Mouse (Mus musculus): ENCODE data around the gene Pole4. TPM values are rescaled to one million over a fixed set of nuclear protein-coding genes. Genes with fewer than 3 reads are reported as not detected.
A peak's percentile ranks its signal among the peaks of the same experiment; 100 is the strongest.

Gene Pole4
- 146 and 155 TPM in 2 replicates for polyA plus RNA-seq (2015; fragmentation: Nextera tagmentation; extraction: Ambion mirVana)

DNA sequence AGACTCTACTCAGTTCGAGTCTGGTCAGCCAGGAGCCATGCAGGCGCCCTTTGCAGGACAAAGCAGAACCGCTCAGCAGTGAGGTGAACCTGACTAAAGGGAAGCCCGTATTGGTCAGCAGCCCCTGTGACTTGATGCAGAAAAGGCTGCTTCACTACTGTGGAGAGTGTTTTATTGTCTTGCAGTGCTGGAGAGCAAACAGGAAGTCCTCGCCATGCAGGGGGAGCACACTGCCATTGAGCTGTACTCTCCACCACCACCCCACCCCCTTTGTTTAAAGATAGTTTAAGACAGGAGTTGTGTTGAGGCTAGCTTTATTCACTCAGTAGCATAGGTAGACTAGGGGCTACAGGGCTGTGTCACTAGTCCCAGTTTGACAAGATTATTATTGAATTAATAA is at the start of gene Pole4:
TSS of gene Pole4 (minus strand) at position 145 of the 400 bp plus-strand sequence.
- DNase-seq (ENCODE audit: low spot score) = no peak

DNA sequence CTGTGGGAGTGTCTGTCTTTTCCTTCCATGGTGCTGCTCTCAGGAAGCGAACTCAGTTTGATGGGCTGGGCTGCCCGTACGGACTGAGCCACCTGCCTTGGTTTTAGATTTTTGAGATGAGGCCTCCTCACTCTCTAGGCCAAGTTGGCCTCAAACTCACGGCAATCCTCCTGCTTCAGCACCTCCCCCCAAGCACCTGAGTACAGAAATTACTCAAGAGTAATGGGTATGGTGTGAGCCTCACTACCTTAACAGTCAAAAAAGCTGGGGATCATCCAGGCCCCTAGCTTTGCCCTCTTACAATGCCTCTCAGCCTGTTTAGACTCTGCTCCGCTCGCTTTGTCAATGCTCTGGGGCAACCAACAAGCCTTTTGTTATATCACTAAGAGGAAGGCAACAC is 49.6 kb upstream of the Pole4 start:
- DNase-seq (ENCODE audit: low spot score) = no peak

DNA sequence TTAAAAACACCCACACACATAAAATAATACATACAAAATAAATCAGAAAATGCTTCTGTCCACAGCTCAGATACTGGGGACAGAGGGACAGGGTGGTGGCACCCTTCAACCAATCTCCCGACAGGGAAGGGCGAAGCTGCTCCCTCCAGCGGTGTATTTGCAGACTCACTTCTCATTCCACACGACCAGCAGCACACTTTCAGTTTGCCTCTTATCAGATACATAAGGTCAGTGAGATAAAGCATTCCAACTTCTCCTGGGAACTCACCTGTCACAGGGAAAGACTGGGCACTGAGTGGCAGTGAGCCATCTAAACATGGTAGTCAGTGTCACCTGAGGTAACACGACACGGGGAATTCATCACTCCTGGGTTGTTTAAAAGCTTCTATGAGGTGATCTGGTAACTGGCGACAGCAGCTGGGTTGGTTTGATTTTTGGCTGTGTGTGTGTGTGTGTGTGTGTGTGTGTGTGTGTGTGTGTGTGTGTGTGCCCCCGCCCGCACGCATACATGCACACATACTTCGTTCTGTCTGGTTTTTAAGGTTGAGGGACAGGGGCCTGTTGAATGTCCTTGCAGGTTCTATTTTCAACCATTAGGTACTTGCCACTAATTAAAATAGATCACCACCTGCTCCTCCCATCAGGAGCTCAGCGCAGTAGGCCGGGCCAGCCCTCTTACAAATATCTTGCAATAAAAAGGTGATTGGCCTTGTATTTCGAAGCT is 48.6 kb upstream of the Pole4 start:
- peak; percentile 17 for DNase-seq (ENCODE audit: low spot score)

- no peak for DNase-seq (ENCODE audit: low spot score)
Observed at GRCm38 (mm10) chr6:82753061-82753460, 47.9 kb upstream of the Pole4 start.

- DNase-seq (ENCODE audit: low spot score) = no peak
Observed at GRCm38 (mm10) chr6:82751791-82752190, 46.6 kb upstream of the Pole4 start.

- DNase-seq (ENCODE audit: low spot score) = no peak
Observed at GRCm38 (mm10) chr6:82751031-82751430, 45.9 kb upstream of the Pole4 start.

DNA sequence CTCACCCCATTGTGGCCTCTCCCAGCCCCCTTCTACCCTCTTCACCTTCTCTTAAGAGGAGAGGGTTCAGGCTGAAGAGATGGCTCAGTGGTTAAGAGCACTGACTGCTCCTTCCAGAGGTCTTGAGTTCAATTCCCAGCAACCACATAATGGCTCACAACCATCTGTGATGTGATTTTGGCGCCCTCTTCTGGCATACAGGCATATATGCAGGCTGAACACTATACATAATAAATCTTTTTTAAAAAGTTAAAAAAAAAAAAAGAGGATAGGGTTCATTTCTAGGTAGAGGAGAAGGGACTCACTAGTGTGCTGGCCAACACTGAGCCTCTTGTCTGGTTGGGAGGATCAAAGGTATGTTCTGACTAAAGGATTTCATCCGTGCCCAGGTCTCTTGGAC is 44.9 kb upstream of the Pole4 start:
- DNase-seq (ENCODE audit: low spot score) = no peak

- no peak for DNase-seq (ENCODE audit: low spot score)
Observed at GRCm38 (mm10) chr6:82748106-82748672, 43.0 kb upstream of the Pole4 start.

GRCm38 (mm10) chr6:82747085-82747484 is 41.9 kb upstream of the Pole4 start:
- no peak for DNase-seq (ENCODE audit: low spot score)

DNA sequence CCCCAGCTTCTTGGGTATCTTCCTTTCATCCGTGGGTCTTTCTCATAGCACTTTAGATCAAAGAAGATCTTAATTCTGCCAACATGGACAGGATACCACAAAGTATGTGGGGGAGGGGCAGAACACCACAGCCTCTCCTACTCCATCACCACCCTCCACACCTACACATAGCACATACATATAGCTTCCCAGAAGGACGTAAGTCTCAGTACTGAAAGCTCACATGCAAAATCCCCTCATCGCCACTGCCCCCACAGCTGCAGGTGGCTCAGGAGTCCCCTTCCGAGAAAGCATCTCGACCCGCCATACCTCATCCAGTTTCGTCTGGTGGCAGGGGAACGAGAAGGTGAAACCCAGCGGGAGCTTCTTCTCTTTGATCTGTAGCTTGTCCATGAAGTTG is 39.4 kb upstream of the Pole4 start:
- no peak for DNase-seq (ENCODE audit: low spot score)

DNA sequence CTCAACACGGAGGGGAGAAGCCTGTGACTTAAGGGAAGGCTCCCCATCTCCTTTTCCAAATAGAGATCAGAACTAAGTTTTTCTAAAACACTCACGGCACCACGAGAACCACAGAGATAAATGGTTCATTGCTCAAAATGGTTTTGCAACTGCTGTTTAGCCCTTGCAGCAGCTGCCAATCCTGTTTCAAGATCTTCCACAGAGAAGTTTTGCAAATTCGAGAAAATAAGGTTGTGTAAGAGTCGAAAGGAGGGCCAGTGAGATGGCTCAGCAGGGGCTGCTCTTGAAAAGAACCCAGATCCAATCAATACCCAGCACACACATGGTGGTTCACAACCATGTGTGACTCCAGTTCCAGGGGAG is 36.3 kb upstream of the Pole4 start:
- no peak for DNase-seq (ENCODE audit: low spot score)

- DNase-seq (ENCODE audit: low spot score) = no peak
Observed at GRCm38 (mm10) chr6:82740868-82741517, 35.8 kb upstream of the Pole4 start.

GRCm38 (mm10) chr6:82740269-82740668 is 35.1 kb upstream of the Pole4 start:
- DNase-seq (ENCODE audit: low spot score) = peak; percentile 89

DNA sequence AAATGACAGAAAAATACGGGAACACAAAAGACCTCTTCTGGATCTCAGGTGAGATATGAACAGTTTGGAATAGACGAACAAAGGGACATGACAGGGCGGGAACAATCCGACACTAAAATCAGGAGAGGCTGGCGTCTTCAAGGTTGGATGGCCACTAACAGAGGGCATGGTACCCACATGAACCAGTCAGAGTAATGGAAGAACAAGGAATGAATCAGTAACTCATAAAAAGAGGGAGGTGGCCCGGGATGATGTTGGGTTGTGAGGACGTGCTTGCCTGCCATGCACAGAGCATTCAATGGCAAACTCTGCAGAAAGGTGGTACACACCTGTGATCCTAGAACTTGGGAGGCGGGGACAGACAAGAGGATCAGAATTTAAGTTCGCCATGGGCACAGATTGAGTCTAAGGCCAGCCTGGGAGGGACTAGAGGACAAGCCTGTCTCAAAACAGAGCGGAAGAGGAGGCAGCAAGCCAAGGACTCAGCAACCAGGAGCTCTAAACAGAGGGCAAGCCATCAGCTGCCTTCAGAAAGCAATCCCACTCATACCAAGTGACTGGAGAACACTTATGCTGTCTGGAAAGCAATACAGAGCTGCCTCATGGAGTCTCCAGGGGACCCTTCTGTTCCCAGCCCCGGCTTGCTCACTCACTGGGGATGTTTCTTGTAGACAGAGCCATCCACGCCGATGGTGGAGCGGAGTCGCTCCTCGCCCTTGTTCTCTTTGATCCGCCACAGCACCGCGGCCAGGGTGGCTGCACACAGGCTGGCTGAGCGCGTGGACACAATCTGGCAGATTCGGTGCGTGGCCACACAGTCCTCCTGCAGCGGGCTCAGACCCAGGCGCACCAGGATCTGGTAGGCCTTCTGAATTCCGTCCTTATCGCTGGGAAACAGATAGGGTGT is 32.7 kb upstream of the Pole4 start:
- no peak for DNase-seq (ENCODE audit: low spot score)

- DNase-seq (ENCODE audit: low spot score) = no peak
Observed at GRCm38 (mm10) chr6:82736626-82737600, 31.7 kb upstream of the Pole4 start.

- DNase-seq (ENCODE audit: low spot score) = no peak
Observed at GRCm38 (mm10) chr6:82735347-82735746, 30.2 kb upstream of the Pole4 start.

- DNase-seq (ENCODE audit: low spot score) = no peak
Observed at GRCm38 (mm10) chr6:82728635-82729034, 23.5 kb upstream of the Pole4 start.

DNA sequence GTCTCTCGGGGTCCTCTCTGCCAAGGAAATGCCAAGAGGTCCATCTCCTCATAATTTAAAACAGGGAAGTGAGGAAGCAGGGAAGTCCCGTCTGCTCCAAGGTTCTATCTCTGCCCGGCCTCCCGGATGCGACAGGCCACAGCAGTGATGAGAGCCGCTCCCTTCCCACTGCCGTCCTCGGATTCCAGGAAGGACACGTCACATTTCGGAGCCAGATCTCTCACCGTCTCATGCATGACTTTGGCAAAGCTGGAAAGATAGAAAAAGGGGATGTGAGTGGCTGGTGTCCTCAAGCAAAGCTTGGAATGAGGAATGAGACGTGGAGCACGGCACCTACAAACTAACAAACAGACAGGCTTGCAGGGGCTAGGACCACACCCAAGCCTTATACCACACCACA is 22.0 kb upstream of the Pole4 start:
- no peak for DNase-seq (ENCODE audit: low spot score)

DNA sequence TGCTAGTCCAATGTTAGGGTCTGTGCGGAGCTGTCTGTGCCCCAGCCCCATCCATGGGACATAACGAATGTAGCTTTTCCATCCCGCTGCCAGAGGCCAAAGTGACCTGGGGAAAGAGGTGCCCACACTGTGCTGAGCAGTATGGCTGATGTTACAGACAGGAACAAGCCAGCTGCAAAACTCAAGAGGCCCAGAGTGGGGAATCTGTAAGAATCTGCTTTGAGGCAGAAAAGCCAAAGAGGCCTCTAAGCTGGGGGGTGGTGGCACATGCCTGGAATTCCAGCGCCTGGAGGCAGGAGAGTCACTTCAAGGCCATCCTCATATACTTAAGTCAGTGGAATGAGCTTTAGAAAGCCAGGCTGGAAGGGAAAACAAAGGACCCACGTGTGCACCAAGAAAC is 18.2 kb upstream of the Pole4 start:
- no peak for DNase-seq (ENCODE audit: low spot score)

- DNase-seq (ENCODE audit: low spot score) = no peak
Observed at GRCm38 (mm10) chr6:82716126-82716525, 11.0 kb upstream of the Pole4 start.

- no peak for DNase-seq (ENCODE audit: low spot score)
Observed at GRCm38 (mm10) chr6:82715653-82716052, 10.5 kb upstream of the Pole4 start.

Measured in thymus, postnatal 0 days (tissue).